Mouse (Mus musculus): ENCODE data around the gene Fam71e1.

Fam71e1 gene

DNA sequence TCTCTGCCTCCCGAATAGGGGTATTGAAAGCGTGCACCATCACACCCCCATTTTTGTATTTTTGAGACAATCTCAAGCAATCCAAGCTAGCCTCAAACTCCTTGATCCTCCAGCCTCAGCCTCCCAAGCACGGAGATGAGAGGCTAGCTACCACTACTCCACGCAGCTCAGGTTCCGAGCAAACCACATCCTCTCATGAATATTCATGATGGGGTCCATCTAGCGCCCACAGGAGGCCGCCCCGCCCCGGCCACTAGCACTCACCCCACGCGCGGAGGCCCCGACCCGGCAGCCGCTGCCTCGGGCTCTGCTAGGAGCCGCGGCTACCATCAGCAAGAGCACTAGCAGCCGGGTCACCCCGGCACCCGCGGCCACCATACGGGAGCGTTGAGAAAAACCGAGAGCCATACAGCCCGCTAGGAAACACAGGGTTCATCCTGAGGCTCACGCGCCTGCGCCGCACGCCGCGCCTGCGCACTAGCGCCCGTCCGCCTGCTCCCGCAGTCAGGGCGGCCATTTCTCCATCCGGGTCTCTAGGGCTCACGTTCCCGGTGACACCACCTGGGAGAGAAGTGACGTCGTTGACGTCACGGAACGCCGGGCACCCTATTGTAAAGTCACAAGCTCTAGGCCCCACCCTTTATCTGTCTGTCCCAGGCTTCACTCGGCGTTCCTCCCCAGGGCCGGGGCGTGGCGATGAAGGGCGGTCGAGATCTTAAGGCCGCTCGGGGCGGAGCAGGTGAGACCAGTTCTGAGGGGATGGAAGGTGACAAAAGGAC, at the start of gene Fam71e1, which contains the start of gene Emc10:
Gene Fam71e1 (plus strand): TSS at position 590 of the 779 bp plus-strand sequence.
Gene Emc10 (minus strand): TSS at position 538 of the 779 bp plus-strand sequence.
- DNase-seq = peak; percentile 99

DNA sequence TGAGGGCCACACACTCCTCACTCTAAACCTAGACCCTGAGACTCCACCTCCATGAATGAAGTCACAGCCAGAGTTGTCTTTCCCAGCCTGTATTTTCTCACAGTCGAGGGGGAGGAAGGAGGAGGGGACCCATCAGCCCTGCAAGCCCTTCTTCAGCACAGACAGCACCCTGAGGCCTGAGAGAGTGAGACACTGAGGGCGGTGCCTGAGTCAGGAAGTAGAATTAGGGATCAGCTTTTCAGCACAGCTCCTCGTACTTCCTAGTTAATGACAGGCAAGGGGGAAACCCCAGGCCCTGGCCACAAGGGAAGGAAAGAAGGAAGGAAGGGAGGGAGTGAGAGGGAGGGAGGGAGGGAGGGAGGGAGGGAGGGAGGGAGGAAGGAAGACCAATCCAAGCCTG, 43.1 kb upstream of the Fam71e1 start:
- no peak for DNase-seq

DNA sequence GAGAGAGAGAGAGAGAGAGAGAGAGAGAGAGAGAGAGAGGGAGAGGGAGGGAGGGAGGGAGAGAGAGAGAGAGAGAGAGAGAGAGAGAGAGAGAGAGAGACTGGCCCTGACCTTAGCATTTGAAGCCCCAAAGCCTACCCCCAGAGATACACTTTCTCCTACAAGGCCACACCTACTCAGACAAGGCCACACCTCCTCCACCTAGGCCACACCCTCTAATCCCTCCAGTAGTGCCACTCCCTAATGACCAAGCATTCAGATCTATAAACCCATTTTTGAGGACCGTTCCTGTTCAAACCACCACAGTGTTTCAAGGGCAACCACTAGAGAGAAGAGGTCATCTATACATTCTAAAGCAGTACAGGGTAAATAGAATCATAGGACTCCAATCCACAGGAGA, 40.1 kb upstream of the Fam71e1 start:
- DNase-seq = peak; percentile 30

DNA sequence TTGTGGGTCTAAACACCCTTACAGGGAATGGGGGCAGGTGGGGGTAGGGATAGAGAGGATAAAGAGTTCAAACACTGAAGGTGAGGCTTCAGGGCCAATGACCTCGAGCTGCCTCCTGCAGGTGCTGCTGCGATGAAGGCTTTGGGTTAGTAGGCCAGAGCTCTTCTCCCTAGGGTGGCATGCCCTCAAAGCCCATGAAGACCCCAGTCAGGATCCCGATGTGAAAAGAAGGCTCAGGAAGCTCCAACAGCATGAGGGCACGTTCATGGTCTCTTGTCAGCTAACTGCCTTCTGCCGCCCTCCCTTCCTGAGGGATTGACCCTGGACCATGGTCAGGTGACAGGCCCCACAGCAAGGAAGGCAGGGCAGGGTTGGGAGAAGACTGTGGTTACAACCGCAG, 36.3 kb upstream of the Fam71e1 start:
- peak; percentile 26 for DNase-seq

DNA sequence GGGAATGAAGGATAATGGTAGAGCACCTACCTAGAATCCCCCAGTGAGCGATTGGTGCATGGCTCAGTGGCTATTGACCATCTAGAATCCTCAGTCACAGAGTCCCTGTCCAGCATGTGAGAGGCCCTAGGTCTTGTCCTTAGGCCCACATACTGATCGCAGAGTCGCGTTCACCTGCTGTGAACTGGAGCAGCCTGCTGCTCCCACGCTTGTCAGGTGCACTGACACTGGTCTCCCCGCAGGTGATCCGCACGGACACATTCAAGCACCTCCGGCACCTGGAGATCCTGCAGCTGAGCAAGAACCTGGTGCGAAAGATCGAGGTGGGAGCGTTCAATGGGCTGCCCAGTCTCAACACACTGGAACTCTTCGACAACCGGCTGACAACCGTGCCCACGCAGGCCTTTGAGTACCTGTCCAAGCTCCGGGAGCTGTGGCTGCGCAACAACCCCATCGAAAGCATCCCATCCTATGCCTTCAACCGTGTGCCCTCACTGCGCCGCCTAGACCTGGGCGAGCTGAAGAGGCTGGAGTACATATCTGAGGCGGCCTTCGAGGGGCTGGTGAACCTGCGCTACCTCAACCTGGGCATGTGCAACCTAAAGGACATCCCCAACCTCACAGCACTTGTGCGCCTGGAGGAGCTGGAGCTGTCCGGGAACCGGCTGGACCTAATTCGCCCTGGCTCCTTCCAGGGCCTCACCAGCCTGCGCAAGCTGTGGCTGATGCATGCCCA, 35.4 kb upstream of the Fam71e1 start:
- peak; percentile 40 for DNase-seq

DNA sequence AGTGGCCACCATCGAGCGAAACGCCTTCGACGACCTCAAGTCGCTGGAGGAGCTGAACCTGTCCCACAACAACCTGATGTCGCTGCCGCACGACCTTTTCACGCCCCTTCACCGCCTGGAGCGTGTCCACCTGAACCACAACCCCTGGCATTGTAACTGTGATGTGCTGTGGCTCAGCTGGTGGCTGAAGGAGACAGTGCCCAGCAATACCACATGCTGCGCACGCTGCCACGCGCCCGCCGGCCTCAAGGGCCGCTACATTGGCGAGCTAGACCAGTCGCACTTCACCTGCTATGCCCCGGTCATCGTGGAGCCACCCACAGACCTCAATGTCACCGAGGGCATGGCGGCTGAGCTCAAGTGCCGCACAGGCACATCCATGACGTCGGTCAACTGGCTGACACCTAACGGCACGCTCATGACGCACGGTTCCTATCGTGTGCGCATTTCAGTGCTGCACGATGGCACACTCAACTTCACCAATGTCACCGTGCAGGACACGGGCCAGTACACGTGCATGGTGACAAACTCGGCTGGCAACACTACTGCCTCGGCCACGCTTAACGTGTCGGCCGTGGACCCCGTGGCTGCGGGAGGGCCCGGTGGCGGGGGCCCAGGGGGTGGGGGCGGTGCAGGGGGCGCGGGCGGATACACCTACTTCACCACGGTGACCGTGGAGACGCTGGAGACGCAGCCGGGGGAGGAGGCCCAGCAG, 34.7 kb upstream of the Fam71e1 start:
- DNase-seq = peak; percentile 58

DNA sequence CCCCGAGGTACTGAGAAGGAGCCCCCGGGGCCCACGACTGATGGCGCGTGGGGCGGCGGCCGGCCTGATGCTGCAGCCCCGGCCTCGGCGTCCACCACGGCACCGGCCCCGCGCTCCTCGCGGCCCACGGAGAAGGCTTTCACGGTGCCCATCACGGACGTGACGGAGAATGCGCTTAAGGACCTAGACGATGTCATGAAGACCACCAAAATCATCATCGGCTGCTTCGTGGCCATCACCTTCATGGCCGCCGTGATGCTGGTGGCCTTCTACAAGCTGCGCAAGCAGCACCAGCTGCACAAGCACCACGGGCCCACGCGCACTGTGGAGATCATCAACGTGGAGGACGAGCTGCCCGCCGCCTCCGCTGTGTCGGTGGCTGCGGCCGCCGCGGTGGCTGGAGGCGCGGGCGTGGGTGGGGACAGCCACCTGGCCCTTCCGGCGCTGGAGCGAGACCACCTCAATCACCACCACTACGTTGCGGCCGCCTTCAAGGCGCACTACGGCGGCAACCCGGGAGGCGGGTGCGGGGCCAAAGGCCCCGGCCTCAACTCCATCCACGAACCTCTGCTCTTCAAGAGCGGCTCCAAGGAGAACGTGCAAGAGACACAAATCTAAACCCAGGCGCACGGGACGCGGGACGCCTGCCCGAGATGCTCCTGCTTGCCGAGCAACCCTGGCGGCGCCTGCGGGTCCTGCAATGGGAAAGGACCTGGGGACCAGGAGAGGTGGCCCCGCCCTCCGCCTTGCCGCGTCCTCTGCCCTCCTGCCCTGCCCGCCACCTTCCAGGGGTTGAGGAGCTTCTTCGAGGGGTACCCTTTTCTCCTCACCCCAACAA, 33.9 kb upstream of the Fam71e1 start:
- peak; percentile 73 for DNase-seq

DNA sequence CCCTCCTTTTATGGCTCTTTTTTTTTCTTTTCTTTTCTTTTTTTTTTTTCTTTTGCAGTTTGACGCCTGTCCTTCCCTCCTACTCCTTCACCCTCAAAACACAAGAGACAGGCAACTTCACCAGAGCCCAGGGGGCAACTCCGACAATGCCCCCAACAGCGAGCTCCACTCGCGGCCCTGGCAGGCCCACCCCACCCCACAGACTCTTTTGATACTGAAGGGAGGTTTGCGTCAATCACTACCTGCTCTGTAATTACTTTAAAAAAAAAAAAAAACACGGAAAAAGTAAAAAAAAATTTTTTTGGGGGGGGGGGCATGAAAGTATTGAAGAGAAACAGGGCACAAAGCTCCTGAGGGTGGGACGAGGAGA, 33.3 kb upstream of the Fam71e1 start:
- DNase-seq = peak; percentile 54

DNA sequence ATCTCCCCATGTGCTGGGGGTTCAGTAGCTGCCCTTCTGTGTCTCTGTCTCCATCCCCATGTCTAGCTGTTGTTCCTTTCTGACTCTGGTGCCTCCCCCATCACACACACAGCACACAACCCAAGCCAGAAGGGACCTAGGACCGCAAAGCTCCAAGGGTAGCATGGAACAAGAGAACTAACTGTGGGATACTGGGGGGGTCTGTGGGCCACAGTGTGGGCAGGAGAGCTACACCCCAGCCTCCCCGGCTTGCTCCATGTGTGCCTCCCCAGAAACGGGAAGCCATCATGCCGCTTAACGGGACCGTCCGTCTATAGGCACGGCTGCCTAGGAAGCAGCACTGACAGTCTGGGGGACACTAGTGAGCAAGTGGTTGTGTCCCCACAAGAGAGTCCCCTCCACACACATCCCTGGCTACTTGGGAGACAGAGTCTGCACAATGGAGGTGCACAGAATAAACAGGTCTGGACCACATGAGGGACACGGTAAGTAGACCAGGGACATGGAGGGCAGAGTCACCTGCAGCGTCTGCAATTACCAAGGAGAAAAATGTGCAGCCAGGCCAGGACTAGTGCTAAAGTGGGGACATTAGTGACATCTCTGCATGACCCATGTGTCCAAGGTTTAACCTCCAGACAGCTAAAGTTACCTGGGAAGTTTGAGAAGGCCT, 32.7 kb upstream of the Fam71e1 start:
- DNase-seq = peak; percentile 61

DNA sequence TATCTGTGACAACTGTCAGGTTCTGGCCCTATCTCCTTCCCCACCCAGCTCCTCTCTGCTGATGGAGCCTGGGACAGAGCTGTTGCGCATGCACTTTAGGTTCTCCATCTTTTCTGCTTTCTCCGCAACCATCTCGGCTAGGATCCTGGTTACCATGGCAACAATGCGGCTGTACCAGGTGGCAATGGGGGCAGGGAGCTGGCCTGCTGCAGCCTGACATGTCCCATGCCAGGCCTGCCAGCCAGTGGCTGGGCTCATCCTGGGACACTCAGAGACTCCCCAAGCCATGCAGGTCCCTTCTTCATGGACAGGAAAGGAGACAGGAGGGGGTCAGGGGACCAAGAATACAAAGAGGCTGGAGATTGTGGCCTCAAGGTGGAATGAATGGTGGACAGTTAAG, 31.9 kb upstream of the Fam71e1 start:
- DNase-seq = peak; percentile 97

DNA sequence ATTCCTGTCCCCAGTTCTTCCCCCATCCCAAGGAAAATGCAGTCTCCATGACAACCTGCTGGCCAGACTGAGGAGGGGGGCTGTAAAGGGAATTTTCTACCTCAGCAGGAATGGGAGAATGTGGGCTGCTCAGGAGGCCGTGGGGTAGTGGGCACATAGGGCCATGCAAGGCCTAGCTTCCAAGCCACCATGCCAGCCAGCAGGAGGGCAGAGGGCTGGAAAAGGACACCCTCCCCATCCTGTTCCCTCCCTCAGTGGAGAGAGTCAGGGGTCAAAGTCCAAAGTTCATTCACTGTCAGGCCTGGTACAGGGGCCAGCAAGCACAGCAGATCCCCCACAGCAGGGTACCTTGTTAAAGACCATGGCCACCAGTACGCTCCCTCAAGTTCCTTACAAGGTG, 31.3 kb upstream of the Fam71e1 start, which contains the start of gene Aspdh:
Gene Aspdh (plus strand): TSS at position 281 of the 400 bp plus-strand sequence.
- DNase-seq = peak; percentile 74

DNA sequence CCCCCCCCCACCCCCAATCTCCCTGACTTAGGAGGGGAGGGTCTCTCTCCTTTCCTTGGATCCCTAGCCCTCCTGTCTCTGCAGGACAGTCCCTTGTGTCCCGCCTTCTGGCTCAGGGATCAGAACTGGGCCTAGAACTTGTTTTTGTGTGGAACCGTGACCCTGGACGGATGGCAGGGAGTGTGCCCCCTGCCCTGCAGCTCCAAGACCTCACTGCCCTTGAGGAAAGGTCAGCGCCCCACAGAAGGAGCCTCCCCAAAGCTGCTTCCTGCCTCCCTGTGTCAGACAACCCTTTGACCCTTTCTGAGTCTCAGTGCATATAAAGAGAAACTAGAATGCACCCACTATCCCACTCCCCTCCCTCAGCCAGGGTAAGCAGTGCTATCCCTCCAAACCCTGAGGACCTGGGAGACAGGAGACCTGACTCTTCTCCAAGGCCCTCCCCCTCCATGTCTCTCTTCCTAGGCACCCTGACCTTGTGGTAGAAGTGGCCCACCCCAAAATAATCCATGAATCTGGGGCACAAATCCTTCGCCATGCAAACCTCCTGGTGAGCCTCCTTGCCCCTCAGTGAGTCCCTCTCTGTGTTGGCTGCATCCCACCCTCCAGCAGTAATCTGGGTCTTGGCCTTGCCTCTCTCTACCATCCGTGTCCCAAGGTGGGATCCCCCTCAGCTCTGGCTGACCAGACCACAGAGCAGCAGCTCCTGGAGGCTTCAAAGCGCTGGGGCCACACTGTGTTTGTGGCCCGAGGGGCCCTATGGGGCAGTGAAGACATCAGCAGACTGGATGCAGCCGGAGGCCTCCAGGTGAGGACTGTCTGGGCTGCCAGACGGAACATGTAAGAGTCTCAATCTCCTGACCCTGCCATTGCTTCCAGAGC, 30.1 kb upstream of the Fam71e1 start:
- DNase-seq = peak; percentile 75

DNA sequence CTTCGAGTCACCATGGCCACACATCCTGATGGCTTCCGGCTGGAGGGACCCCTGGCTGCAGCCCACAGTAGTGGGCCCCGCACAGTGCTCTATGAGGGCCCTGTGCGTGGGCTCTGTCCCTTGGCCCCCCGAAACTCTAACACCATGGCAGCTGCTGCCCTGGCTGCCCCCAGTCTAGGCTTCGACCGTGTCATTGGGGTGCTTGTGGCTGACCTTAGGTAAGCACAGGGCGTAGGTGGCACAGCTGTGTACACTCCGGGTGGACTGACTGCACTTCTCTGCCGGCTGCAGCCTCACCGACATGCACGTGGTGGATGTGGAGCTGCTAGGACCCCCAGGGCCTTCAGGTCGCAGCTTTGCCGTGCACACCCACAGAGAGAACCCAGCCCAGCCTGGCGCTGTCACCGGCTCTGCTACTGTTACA, 29.5 kb upstream of the Fam71e1 start:
- DNase-seq = no peak

DNA sequence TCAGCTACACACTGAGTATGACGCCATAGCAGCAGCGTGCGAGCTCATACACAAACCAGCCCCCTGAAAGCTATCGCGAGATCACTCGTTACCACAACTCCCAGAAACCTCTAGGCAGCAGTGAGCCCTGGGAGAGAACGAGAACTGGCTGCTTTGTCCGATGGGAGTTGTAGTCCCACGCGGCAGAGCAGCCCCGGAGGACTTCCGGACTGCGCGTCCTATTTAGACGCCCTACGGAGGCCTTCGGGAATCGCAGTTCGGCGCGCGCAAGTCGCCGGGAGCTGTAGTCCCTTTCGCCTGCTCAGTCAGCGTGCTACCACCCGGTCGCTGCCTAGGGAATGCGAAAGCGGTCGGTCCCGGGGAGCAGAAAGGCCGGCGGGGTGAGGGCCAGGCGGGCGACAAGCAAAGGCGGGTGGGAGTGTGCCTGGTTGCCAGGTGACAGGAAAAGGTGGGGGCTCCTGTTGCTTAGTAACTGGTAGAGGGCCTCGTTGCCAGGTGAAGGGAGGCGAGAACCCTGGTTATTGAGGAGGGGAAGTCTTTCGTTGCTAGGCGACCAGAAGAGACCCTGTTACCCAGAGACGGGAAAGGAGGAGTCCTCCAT, 28.5 kb upstream of the Fam71e1 start, which contains the start of gene Josd2:
Gene Josd2 (plus strand): TSS at position 170 of the 601 bp plus-strand sequence.
- peak; percentile 97 for DNase-seq

DNA sequence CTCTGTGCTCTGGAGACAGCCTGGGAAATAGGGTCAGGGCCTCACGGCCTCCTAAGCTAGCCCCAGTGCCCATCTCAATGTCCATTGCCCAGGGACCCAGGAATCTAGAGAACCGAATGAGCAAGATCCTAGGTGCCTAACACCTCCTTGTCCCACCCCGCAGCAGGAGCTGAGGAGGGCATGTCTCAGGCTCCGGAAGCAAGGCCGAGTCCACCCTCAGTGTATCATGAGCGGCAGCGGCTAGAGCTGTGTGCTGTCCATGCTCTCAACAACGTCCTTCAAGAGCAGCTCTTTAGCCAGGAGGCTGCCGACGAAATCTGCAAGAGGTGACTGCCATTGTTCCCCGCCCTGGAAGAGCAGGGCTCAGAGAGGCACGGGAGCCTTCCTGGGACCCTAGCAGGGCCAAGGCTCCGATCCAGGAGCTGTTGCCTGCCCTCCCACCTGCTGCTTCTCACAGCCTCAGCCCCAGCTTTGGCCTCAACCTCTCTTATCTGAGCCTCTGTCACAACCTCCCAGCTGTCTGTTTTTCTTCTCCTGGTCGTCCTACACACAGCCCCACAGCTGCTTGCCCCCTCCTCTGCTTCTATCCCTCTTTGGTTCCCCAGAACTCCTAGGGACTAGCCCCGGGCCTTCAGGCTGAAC, 27.6 kb upstream of the Fam71e1 start:
- DNase-seq = peak; percentile 69

DNA sequence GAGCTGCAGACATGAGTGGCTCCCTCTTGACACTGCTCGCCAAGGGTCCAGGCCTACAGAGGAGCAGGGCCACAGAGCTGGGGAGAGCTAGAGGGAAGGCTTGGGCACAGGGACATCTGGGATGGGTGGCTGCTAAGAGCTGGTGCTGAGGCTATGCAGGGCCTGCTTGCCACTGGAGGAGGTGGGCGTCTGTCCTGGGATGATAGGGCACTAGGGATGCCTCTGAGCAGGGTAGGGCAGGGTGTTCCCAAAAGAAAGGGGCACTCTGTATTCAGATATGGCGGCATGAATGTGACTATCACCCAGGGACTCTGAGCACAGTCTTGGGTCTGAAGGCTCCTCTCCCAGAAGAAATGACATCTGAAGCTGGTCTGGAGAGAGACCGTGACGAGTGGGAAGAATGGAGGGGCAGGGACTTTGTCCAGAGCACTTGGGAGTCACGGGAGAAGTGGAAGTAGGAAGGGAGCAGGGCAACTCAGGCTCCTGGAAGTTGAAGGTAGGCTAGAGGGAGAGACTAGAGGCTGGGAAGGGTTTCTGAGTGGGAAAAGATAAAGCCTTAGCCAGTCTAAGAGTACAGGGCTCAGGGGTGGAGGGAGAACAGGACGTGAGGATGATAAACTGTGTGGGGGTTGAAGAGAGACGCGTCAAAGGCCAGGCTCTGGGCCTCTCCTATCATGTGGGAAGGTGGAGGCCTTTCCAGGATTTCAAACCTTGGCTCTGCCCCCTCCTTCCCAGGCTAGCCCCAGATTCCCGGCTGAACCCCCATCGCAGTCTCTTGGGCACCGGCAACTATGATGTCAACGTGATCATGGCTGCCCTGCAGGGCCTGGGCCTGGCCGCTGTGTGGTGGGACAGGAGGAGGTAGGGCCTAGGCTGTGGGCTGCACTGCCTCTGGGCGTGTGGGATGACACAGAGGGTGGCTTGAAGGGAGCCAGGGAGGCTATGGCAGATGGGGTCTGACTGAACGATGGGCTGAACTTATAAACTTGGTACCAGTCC, 26.4 kb upstream of the Fam71e1 start:
- peak; percentile 53 for DNase-seq

DNA sequence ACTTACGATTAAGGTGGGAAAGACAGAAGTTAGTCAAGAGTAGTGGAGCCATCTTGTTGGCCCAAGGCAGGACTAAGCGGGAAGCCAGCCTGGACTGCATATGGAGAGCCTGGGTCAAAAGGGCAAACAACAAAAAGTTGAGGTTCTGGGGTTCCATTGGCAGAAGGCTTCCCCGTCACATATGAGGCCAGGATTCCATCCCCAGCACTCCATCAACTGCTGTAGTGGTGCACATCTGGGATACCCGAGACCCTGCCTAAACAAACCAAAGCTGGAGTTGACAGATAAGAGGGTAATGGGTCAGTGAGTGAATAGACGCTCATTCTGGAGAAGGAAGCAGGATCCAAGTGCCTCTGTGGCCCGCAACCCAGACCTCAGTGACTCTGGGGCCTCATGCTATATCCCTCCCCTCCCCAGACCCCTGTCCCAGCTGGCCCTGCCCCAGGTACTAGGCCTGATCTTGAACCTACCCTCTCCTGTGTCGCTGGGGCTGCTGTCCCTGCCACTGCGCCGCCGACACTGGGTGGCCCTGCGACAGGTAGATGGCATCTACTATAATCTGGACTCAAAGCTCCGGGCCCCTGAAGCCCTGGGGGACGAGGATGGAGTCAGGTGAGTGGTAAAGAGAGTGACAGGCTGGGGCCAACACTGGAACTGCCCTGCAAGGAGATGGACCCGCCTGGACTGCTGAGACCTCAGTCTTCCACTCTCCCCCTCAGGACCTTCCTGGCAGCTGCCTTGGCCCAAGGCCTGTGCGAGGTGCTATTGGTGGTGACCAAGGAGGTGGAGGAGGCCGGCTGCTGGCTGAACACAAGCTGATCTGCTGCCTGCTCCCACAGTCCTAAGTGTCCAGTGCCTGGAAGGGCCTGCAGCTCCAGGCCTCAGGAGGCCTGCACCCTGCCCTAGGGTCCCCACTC, 25.4 kb upstream of the Fam71e1 start:
- peak; percentile 52 for DNase-seq
